Mouse (Mus musculus) c-Kit-positive CD71-negative TER-119-negative erythroid progenitor cells, embryonic 14.5 days (primary cell): ENCODE measurements around the gene Psmd3.
A peak's percentile ranks its signal among the peaks of the same experiment; 100 is the strongest.
"Not testable (repeated sequence)": the region's sequence is repeated elsewhere in the genome, so short reads cannot be mapped to it uniquely, and the experiment has no call there.

ENCODE experiments used
- DNase-seq: peaks from one replicate; pipeline ENCODE4 v3.0.0-alpha.2; 2013; ENCODE audit warnings: low read depth

The Psmd3 gene

DNA sequence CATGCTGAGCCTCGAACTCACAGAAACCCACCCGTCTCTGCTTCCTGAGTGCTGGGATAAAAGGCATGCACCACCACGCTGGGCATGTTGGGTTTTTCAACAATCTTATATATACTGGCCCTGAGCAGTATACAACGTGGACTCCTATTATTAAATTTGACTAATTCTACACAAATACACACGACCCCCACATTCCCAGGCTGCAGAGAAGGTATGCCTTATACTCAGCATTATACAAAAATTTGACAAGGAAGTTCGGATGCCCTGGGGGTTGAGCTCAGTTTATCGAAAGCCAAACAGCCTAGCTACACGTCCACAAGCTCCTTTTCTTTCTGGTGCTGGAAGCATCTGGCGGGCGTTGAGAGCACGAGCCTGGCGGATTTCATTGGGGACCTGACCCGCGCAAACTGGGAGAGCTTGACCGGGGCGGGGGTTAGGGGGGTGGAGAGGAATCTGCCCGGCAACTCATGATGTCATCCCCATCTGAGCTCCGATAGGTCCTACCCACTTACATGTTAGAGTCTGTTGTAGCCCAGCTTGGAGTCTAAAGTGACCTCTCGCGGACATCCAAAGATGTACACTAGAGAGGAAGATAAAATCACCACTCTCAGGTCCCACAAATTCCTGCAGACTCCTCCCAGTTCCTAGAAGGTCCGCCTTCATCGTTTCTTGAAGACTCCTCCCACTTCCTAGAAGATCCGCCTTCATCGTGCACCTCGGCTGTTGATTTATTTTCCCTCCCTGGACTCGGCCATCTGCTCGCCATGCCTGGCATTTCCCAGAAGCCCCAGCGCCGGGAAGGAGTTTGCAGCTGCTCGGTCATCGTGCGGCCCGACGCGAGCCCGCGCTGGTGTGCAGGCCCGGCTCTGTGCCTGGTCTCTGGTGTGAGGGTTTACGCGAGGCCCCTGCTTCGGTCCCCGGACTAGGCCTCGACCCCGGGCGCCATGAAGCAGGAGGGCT lies at the start of gene Psmd3:
Gene Psmd3 (plus strand): TSS at position 769 of the 960 bp plus-strand sequence.
- peak; percentile 97 for DNase-seq

DNA sequence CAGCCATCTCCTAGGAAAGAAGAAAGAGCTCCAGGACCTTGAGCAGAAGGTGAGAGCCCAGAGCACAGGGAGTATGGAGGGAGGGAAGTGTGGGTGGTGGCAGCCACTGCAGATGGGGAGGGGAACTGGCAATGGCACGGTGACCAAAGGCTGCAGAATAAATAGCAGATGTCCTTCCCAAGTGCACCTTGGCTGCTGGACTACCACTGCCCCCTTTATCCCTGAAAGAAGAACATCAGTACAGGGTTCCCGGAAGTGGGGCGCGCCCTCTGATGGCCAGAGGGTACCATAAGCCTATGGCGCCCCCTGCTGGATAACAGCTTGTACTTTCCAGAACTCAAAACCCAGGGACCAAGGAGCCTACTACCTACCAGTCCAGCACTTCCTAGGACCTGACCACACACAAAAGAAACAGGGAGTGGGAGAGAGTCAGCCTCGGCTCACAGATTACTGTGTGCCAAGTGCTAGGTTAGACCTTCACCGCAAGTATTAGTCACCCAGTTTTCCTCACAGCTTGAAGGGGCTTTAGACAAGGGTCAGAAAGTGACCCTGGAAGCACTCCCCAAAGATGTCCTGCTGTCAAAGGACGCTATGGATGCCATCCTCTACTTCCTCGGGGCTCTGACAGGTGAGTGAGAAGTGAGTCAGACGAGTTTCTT lies 46.9 kb upstream of the Psmd3 start:
- peak; percentile 18 for DNase-seq

DNA sequence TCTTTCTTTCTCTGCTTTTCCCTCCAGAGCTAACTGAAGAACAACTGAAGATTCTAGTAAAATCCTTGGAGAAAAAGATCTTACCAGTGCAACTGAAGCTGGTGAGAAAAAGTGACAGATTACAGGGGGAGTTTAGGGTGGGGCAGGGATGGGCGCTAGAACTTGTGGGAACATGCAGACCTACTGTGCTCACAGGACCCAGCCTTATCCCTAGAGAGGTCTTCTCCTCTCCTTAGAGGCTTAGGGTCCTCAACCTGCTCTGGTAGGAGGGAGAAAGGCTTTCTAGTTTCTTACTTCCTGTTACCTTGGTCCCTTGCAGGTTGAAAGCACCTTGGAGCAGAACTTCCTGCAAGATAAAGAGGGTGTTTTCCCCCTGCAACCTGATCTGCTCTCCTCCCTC lies 44.9 kb upstream of the Psmd3 start:
- no peak for DNase-seq

DNA sequence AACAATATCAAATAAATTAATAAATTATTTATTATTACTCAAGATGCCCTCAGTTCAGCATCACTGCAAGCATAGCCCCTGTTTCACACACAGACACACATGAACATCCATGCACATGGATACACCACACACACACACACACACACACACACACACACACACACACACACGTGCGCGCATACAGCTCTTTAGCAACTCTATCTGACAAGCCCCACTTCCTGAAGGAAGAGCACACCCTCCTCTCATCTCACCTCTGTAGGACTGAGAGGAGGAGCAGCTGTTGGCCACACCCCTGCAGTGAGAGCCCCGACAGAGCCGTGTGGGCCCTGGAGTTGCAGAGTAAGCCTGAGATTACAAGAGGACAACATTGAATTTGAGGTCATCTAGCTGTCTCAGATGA lies 42.3 kb upstream of the Psmd3 start:
- DNase-seq, result no peak

DNA sequence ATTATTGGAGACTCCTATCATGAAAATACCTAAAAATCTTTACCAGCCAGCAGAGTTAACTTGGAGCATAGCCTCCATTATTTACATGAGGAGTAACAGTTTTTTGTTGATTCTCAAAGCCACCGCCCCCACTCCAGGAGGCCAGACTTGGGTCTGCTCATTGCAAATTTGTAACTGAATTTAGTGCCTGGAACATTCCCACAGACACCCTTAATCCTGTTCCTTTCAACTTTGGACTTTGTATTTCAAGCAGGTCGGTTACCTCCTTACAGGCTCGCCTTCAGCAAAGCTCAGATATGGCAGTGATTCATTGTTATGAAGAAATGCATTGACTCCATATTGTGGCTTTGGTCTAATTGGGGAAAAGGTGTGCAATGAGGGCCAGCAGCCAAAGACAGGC lies 37.6 kb upstream of the Psmd3 start:
- no peak for DNase-seq

DNA sequence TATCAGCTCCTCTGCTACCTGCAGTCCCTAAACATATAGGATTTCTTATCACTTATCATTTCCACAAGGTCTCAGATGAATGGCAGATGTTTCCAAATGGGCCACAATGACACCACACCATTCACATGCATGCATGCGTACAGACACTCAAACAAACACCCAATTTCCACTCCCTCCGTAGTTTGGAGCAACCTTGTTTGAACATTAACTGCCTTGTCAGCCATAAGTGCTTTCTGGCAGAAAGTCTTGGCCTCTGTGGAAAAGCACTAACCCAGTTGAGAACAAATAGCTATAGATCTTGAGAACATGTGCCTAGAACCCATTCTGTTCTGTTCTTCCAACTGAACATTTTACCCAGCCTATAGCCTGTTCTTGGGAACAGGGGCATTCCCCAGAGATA lies 36.4 kb upstream of the Psmd3 start:
- no peak for DNase-seq

DNA sequence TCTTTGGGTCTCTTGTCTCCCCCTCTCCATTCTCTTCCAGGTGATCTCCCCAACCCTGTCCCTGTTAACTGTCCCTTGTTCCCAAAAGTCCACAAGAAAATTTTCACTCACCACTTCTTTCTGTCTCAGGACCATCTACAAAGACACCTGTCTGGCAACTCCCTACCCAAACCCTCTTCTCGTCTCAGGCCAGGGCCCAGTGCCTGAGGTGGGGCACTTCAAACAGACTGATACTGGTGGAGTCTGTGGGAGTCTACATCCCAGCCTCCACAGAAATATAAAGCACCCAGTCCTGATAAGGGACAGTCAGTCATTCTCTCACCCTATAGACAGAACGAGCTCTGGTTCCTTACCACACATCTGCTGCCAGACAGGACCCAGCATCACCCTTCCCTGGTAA lies 35.9 kb upstream of the Psmd3 start, which contains the start of gene Gsdma2:
Gene Gsdma2 (plus strand): TSS at position 301 of the 400 bp plus-strand sequence.
- no peak for DNase-seq

DNA sequence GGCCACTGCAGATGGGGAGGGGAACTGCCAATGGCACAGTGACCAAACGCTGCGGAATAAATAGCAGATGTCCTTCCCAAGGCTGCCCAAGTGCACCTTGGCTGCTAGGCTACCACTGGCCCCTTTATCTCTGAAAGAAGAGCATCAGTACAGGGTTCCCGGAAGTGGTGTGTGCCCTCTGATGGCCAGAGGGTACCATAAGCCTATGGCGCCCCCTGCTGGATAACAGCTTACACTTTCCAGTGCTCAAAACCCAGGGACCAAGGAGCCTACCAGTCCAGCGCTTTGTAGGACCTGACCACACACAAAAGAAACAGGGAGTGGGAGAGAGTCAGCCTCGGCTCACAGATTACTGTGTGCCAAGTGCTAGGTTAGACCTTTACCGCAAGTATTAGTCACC lies 27.3 kb upstream of the Psmd3 start:
- peak; percentile 24 for DNase-seq

DNA sequence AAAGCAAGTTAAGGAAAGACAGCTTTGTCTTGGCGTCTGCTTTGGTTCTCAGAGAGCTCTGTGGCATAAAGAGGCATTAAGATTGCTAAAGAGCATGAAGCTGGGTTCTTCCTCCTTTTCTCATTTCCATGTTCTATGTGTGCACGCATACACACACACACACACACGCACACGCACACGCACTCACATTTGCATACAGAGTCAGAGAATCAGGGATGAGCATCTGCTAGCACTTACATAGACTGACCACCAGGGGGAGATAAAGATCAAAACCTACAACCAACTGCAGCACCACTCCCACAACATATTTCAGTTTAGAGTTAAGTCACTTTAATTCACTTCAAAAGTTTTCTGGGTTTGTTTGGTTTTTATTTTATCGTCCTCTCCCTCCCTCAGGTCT lies 21.8 kb upstream of the Psmd3 start:
- peak; percentile 51 for DNase-seq

DNA sequence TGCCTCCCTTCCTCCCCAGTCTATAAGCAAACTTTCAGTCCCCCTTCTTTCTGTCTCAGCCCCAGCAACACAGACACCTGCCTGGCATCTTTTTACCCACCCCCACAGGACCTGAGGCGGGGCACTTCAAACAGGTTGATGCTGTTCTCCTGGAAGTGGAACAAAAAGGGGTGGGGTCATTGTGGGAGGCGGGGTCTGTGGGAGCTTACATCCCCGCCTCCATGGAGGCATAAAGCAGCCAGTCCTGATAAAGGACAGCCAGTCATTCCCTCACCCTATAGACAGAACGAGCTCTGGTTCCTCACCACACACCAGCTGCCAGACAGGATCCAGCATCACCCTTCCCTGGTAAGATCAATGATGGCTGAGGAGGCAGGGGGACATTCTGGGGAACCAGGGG lies 18.3 kb upstream of the Psmd3 start, which contains the start of gene Gsdma:
Gene Gsdma (plus strand): TSS at position 261 of the 400 bp plus-strand sequence.
- no peak for DNase-seq

DNA sequence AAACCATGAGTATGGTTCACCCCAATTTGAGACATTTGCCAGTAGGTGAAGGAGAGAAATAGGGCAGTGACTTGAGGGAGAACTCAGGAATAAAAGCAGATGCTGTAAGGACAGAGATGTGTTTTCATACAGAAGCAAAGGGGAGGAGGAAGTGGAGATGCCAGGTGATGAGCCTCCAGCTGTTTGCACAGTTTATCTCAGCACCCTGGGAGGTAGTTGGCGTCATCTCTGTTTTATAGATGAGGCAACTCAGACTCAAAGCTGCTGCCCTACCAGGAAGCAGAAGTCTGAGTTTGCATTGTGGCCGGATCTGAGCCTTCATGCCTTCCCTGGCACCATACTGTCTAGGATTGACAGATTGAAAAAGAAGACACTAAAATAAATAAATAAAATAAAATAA lies 13.4 kb upstream of the Psmd3 start:
- no peak for DNase-seq

DNA sequence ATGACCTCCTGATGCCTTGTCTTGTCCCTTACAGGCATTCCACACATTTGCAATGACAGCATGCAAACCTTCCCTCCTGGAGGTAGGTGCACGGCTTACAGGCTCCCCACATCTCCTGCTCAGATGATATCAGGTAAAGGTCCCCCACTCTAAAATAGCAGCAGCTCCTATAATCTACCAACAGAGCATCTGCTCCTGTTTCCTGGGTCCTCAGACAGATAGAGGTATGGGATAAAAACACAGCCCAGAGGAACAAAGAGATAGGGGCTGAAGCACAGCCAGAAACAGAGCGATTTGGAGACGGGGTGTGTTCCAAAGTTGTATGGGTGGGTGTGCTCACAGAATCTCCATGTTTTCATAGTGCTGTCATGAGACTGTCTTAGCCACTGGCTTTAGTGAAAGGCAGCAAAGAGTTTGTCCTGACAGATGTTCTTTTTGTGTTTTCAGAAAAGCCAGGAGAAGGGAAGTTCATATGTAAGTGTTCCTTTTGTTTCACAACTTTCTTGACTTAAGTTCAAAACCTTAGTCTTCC lies 11.0 kb upstream of the Psmd3 start:
- no peak for DNase-seq

DNA sequence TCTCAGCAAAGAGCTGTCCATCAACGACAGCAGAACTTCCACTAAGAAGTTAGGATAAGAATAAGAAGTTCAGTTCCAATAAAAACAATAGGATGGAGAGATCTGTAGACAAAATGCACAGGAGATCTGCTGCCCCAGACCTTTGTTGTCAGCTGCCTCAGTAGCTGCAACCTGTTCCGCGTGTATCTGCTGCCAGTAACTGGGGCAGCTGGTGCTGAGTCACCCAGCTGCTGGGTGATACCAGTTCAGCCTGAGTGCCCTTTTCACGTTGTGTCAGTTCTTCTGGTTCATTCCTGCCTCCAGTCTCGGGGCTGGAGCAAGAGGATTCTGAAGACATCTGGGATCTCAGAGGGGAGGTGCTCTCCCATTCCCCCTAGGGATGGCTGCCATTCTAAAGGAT lies 10.5 kb upstream of the Psmd3 start:
- no peak for DNase-seq

DNA sequence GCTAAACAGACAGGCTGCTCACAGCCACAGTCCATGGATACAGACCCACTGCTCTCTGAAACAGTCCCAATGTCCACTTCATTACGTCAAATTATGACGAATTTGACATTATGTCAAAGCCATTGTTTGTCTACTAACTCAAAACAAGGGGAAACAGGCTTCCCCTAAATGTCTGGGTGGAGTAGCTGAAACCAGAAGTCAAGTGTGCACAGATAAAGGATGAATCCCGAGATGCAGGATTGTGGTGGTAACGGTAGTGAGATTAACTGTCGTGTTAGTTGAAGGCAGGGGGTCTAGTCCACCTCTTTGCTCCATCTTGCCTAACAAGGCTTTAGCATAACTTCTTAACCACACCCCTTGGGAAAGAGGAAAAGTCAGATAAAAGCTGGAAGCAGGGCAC lies 9.9 kb upstream of the Psmd3 start:
- no peak for DNase-seq

DNA sequence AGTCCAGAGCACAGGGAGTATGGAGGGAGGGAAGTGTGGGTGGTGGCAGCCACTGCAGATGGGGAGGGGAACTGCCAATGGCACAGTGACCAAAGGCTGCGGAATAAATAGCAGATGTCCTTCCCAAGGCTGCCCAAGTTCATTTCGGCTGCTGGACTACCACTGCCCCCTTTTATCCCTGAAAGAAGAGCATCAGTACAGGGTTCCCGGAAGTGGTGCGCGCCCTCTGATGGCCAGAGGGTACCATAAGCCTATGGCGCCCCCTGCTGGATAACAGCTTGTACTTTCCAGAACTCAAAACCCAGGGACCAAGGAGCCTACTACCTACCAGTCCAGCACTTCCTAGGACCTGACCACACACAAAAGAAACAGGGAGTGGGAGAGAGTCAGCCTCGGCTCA lies 9.2 kb upstream of the Psmd3 start:
- peak; percentile 34 for DNase-seq

DNA sequence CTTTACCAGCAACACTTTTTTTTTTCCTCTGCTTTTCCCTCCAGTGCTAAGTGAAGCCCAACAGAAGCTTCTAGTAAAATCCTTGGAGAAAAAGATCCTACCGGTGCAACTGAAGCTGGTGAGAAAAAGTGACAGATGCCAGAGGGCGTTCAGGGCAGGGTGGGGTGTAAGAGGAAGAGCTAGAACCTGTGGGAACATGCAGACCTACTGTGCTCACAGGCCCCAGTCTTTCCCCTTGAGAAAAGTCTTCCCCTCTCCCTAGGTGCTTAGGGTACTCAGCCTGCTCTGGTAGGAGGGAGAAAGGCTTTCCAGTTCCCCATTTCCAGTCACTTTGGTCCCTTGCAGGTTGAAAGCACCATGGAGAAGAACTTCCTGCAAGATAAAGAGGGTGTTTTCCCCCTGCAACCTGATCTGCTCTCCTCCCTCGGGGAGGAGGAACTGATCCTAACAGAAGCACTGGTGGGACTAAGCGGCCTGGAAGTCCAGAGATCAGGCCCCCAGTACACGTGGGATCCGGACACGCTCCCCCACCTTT lies 6.5 kb upstream of the Psmd3 start:
- no peak for DNase-seq

DNA sequence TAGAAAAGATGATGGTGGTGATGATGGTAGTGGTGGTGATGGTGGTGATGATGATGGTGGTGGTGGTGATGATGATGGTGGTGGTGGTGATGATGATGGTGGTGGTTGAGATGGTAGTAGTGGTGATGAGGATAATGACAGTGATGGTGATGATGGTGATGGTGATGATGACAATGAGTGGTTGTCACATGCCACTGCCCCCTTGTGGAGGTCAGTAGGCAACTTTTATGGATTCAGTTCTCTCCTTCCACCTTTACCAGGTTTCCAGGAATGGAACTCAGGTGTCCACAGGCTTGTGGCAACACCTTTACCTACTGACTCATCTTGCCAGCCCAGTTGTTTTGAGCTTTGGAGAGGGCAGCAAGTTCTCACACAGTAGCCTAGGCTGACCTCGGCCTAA lies 2.3 kb upstream of the Psmd3 start:
- DNase-seq, result no peak

DNA sequence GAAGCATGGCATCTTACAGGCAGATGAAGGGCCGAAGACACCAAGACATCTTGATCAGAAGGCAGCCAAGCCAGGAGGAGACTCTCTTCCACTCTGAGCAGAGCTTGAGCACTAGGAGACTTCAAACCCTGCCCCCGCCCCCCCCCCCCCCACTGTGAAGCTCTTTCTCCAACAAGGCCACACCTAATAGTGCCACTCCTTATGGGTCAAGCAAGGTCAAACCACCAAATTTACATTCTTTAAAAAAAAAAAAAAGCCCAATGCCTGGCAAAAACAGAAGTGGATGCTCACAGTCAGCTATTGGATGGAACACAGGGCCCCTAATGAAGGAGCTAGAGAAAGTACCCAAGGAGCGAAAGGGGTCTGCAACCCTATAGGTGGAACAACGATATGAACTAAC lies 1.8 kb upstream of the Psmd3 start:
- DNase-seq, result not testable (repeated sequence)

DNA sequence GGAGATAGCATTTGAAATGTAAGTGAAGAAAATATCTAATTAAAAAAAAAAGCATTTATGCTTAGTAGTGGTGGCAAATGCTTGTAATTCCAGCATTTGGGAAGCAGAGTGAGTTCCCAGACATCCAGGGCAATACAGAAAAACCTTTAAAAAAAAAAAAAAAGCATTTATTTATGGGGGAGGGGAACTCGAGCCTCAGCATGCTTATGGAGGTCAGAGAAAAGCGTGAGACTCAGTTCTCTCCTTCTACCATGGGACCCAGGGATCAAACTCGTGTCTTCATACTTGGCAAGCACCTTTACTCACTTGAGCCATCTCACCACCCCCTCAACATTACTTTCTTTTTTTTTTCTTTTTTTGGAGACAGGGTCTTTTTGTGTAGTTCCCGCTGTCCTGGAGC lies 1.2 kb upstream of the Psmd3 start:
- no peak for DNase-seq

DNA sequence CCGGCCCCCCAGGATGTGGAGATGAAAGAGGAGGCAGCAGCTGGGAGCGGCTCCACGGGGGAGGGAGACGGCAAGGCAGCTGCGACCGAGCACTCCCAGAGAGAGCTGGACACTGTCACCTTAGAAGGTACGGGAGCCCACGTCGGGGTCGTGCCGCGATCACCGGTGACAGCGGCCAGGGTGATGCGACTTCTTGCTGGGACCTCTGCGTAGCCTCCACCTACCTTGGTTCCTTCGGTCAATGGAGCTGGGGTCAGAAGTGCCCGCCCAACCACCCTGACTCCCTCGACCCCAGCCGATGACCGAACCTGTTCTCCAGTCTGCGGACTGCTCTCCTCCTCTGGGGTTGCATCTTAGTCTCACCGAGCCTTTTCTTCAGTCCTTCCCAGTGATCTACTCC lies 457 bp downstream of the Psmd3 start:
- DNase-seq, result no peak

DNA sequence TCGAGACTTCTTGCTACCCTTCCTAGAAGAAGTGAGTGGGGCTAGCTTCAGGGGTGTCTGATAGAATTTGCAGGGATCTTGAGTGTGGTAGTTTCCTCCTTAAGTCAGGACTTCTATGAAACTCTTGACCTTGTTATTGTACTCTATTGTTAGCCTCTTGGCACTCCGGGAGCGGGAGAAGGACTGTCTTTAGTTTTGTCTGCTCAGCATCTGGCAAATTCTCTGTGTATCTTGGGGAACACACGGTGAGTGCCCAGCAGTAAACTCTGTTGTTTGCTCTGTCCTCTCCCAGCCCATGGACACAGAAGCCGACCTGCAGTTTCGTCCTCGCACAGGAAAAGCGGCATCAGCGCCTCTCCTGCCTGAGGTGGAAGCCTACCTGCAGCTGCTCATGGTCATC lies 3.3 kb downstream of the Psmd3 start:
- no peak for DNase-seq

DNA sequence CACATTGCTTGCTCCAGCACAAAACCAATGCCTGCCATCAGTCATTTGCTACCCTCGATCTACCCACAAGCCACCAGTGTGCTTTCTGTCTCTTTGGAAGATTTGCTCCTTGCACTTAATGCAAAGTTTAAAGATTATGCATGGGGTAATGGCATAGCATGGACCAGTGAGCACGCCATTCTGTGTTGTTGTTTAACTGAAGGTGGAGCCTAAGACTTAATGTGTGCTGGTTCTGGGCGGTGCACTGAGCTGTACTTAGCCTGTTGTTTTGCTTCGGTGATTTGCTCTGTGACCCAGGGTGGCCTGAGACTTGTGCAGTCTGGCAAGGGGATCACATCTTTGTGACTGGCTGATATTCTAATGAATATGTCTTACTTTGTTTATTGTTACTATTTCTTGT lies 4.6 kb downstream of the Psmd3 start:
- no peak for DNase-seq

DNA sequence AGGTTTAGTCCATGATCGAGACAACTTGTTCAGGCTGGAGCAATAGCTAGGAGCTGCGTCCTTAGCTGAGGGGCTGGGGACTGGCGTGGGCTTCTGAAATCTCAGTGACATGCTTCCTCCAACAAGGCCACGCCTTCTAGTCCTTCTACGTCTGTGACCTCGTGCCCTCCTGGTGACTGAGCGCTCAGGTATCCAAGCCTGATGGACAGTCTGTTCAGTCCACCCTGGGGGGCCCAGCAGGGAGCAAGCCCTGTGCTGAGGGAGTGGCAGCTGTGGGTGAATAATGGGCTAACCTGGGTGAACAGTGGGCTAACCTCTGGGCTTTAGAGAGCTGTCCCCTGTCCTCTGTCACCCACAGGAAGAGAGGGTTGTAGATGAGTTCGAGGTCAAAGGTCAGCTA lies 5.7 kb downstream of the Psmd3 start:
- no peak for DNase-seq
